Mouse (Mus musculus) left cerebral cortex, postnatal 14 days (tissue): Measurements from ENCODE around the gene Zfp940. TPM values are rescaled to one million over a fixed set of nuclear protein-coding genes. Genes with fewer than 3 reads are reported as not detected.

Experiments
- DNase-seq, 2 experiments: peaks; one replicate each; pipeline ENCODE4 v3.0.0; 2021 to 2022; ENCODE audit warnings: low spot score in 2 of 2, mixed read lengths in 1 of 2
- intact Hi-C: fragments of 180-260 bp; cut with DNase I; formaldehyde crosslinking; loops from one replicate; pipeline ENCODE4 v1.15.1; 2025
- total RNA-seq, 2 experiments: library from RNA; stranded (reverse); gene quantifications; 2 replicates each; pipeline ENCODE4 v1.2.3; 2021

Gene Zfp940
- total RNA-seq, 2 experiments from 2014 or later, result 20.3 to 23.2 TPM

DNA sequence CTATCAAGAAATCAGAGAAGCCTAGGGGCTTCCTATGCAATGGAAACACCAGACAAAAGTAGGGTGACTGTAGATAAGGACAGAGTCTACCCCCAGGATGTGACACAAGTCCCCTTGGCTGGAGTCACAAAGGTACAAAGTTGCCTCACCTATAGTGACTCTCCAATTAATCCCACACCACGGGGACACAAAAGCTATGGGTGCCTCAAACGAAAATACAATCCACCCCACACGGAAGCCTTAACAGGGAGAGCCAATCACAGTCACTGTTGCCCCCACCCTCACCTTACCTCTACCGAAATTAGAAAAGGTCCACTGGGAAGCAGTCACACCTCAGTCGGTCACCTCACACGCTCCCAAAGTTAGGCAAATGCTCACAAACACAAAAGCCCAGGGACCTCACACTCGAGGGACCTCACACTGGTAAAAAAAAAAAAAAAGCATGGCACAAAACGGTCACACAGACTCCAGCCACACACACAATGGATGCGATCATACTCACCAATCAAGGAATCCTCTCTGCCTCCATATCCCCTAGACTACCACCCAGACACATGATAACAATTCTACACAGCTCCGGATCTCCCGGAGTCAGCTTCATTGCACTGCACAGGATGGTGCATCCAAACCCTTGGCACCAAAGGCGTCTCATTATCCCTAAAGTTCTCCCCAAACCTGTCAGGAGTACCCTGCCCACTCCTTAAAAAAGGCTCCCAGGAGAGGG, 38.2 kb downstream of the Zfp940 start:
- intact Hi-C loops, result loop anchor here (5.0 to 10.0 kb wide), 4 partner anchors 33 to 90 kb away; partner anchors contain the start of genes Zfp27, Zfp30, Zfp383 and Zfp84
- no peak for DNase-seq

GRCm38 (mm10) chr7:29814381-29814780, 39.1 kb downstream of the Zfp940 start:
- no peak for DNase-seq
- intact Hi-C loops, result loop anchor here (10.0 kb wide), 1 partner anchor 90 kb away; the partner anchor contains the start of genes Zfp27 and Zfp383

DNA sequence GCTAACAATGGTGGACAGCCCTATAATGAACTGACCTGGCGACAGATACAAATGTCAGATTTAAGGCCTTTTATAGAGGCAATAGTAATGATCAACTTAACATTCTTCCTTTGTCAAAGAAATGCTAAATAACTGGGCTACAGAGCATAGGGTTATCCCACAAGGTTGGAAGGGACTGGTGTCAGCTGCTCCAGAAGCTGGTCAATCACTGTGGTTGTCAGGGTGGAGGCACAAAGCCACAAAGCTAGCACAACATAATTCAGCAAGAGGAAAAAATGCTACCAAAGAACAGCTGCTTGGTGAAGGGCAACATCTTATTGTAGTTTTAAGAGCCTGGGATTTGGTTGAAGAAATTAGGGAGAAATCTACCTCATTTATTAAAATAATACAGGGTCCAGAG, 41.2 kb downstream of the Zfp940 start:
- intact Hi-C loops, result loop anchor here (10.0 kb wide), 1 partner anchor 93 kb away; the partner anchor contains the start of genes Zfp27 and Zfp383

GRCm38 (mm10) chr7:29807046-29807445, 46.4 kb downstream of the Zfp940 start:
- no peak for DNase-seq
- intact Hi-C loops, result no loop called here

More for the DNA sequence above, 41.2 kb downstream of the Zfp940 start:
- no peak for DNase-seq

DNA sequence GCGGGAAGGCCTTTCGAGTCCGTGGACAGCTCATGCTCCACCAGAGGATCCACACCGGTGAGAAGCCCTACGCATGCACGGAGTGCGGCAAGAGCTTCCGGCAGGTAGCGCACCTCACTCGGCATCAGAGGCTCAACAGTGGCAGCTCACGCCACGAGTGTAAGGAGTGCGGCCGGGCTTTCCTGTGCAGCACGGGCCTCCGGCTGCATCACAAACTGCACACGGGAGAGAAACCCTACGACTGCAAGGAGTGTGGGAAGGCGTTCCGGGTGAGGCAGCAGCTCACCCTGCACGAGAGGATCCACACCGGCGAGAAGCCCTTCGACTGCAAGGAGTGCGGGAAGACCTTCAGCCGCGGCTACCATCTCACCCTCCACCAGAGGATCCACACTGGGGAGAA, 60.6 kb downstream of the Zfp940 start:
- no peak for DNase-seq
- intact Hi-C loops, result no loop called here

DNA sequence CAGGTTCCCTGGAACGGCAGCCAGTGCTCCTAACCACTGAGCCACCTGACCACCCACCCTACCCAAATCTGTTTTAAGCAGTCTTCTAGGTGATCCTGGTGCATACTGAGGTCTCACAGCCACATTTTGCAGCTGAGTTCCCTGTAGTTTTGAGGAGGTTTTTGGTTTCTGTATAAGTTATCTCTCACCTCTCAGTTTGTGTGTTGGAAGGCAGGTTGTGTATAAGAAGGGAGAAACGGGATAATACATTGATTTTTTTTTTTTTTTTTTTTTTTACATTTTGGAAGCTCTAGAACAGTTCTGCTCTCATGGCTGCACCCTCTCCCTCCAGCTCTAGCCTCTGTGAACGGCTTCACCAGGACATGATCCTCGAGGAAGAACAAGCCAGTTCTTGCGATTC, 67.6 kb downstream of the Zfp940 start:
- no peak for DNase-seq
- intact Hi-C loops, result no loop called here

DNA sequence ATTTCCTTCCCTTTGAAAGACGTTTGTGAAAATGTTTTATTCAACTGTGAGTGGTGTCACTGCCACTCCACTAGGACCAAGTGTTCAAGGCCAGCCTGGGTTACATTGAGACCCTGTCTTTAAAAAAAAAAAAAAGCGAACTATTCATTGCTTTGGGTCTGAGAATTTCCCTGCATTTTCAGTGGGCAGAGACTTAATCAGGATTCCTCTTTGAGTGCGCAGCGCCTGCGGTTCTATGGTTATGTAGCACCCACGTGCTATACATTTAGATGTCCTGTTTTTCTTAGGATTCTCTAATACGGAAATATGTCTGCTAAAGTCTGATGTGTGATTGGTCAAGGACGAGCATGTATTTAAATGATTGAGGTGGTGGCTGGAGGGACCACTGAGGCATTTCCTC, 68.4 kb downstream of the Zfp940 start:
- intact Hi-C loops, result no loop called here
- DNase-seq, result no peak

DNA sequence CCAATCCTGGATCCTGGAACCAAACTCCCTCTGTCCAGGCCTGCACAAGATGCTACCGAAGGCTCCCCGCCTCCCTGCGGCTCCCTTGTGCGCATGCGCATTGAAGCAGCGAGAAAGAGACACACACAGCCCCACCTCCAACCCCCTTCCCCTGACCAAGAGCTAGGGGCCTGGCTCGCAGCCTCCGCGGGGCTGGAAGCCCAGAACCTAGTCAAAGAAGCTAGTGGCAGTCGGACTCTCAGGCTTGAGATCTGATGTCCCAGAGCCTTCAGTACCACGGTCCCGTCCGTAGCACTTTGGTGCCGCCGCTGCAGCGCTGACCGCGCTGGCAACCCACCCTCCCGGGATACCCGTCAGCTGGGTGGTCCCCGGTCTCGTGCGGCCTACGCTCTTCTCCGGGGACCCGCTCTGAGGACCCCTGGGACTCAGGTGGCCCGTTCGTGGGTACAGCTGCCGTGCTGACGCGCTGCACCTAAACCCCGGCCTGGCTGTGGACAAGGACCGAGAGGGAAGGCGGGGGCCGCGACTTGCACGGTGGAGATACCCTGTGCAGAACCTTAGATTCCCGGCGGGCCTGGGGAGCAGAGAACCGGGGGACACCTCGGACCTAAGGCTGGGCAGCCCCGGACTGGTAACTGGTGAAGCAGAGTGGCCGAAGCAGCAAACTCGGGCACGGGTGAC, 69.5 kb downstream of the Zfp940 start, which contains the start of gene Zfp30:
Gene Zfp30, plus strand, starts transcription at position 128 of the 681 bp plus-strand sequence.
- DNase-seq, result peak; percentile 84 to 85
- intact Hi-C loops, result loop anchor here (5.0 kb wide), 1 partner anchor 33 kb away; the partner anchor contains the start of gene Zfp790

Other genes starting within 250 kb of the Zfp940 start
- not detected for gene Catsperg2, start 126.6 kb downstream of the Zfp940 start, total RNA-seq
- gene Zfp84, start 85.1 kb downstream of the Zfp940 start, total RNA-seq, result 10 to 100 TPM; 15.6 to 16.7 TPM
- 10 to 100 TPM; 11.7 TPM for gene Zfp30, start 69.7 kb downstream of the Zfp940 start, total RNA-seq
- gene Zfp790, start 37.6 kb downstream of the Zfp940 start, total RNA-seq, result 10 to 100 TPM; 16.6 to 21.5 TPM
- 10 to 100 TPM; 12.8 to 13.7 TPM for gene Zfp420, start 6.3 kb upstream of the Zfp940 start, total RNA-seq
- 10 to 100 TPM; 21.5 to 22.5 TPM for gene Zfp27, start 52.9 kb upstream of the Zfp940 start, total RNA-seq
- gene Zfp383, start 54.6 kb upstream of the Zfp940 start, total RNA-seq, result 1 to 10 TPM; 7.5 to 8.2 TPM
- gene Zfp74, start 100.4 kb upstream of the Zfp940 start, total RNA-seq, result 10 to 100 TPM; 19.9 to 21.4 TPM
- 1 to 10 TPM; 3.7 TPM for gene Zfp568, start 130.3 kb upstream of the Zfp940 start, total RNA-seq
- 1 to 10 TPM; 6.6 to 7.0 TPM for gene Zfp14, start 197.7 kb upstream of the Zfp940 start, total RNA-seq
- gene Zfp82, start 219.2 kb upstream of the Zfp940 start, total RNA-seq, result 1 to 10 TPM; 2.7 to 4.3 TPM
- under 1 TPM in 1 of 2 experiments, not detected in 1; 0.59 TPM for gene Gm26920, start 236.7 kb upstream of the Zfp940 start, total RNA-seq
- gene Zfp566, start 236.9 kb upstream of the Zfp940 start, total RNA-seq, result 1 to 10 TPM; 5.6 to 6.5 TPM
- 10 to 100 TPM; 54.8 to 67.7 TPM for gene Zfp260, start 241.1 kb upstream of the Zfp940 start, total RNA-seq